Mouse (Mus musculus): ENCODE data around the gene Hsd17b1. TPM values are rescaled to one million over a fixed set of nuclear protein-coding genes. Genes with fewer than 3 reads are reported as not detected.

Gene Hsd17b1
- total and polyA plus RNA-seq, 2 experiments from 2014 or later, result 0.27 TPM; not detected in 1

DNA sequence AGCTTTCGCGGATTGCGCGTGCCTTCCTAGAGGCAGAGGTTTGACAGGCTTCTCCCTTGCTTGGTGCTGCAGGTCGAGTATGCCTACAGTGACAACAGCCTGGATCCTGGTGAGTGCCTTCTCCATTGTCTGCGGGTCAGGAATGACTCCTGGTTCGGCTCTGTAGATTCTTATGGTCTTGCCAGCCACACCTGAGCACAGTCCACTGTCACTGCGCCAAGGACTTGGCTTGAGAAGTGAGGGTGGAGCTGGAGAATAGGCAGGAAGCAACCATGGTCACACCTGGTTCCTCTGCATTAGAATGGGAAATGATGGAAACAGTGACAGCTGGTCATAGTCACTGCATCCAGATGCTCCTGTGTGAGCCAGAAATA, 9.5 kb downstream of the Hsd17b1 start:
- DNase-seq (ENCODE audit: low spot score) (peak; percentile 38), ATAC-seq (ENCODE audit: low FRiP score) (no peak)
- no peaks in the 10 kb centered on the region for H3K9me3 ChIP-seq (ENCODE audit: low read length)
- H3K27ac ChIP-seq (ENCODE audit: low read depth, low read length), result peak overlapping the region; percentile 81
- 10% methylated on average over 8 of the region's 8 CpGs for WGBS
- peak overlapping the region; percentile 88 for H3K4me2 ChIP-seq (ENCODE audit: low read depth, low read length, poor library complexity, severe bottlenecking)
- no peaks in the 10 kb centered on the region for H3K27me3 ChIP-seq (ENCODE audit: insufficient read depth, low read length)
- peak overlapping the region; percentile 91 for H3K9ac ChIP-seq (replicated peaks; ENCODE audit: low read length, poor library complexity, severe bottlenecking)
- peaks cover 46% of the 10 kb centered on the region for H3K36me3 ChIP-seq (ENCODE audit: insufficient read depth, low read length)
- TF ChIP-seq CTCF (IDR thresholded peaks at IDR 0.05), result no peak
- H3K4me3 ChIP-seq (ENCODE audit: low read depth, low read length), result peak overlapping the region; percentile 81
- peaks cover 20% of the 10 kb centered on the region for H3K4me1 ChIP-seq (ENCODE audit: insufficient read depth, low read length)

DNA sequence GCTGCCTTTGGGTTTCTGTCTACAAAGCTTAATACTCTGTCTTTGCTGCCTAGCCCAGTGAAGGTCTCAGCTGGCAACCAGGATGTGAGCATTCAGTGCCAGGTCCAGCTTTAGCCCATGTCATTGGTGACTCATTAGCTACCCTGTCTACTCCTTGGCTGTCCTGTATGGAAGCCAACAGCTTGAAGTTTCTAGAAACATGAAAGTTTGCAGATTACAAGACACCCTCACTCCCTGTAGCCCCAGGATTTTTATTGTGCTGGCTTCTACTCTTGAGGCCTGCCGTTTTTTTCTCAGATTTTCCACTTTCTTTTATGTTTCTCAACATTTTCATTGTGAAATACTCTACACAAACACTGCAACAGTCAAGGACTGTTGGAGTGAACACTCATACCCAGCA, 11.7 kb downstream of the Hsd17b1 start:
- WGBS, result 89% methylated on average over 1 of the region's 1 CpGs
- ATAC-seq (ENCODE audit: low FRiP score) (no peak), DNase-seq (ENCODE audit: low spot score) (no peak)
- Histone ChIP-seq H3K9ac (replicated peaks; ENCODE audit: low read length, poor library complexity, severe bottlenecking) (no peak overlapping the region), H3K4me3 (ENCODE audit: low read depth, low read length) (no peak overlapping the region), H3K4me2 (ENCODE audit: low read depth, low read length, poor library complexity, severe bottlenecking) (no peak overlapping the region), H3K9me3 (ENCODE audit: low read length) (no peaks in the 10 kb centered on the region), H3K27ac (ENCODE audit: low read depth, low read length) (no peak overlapping the region), H3K36me3 (ENCODE audit: insufficient read depth, low read length) (peaks cover 51% of the 10 kb centered on the region), H3K4me1 (ENCODE audit: insufficient read depth, low read length) (peaks cover 12% of the 10 kb centered on the region), H3K27me3 (ENCODE audit: insufficient read depth, low read length) (no peaks in the 10 kb centered on the region)
- no peak for TF ChIP-seq CTCF (IDR thresholded peaks at IDR 0.05)

DNA sequence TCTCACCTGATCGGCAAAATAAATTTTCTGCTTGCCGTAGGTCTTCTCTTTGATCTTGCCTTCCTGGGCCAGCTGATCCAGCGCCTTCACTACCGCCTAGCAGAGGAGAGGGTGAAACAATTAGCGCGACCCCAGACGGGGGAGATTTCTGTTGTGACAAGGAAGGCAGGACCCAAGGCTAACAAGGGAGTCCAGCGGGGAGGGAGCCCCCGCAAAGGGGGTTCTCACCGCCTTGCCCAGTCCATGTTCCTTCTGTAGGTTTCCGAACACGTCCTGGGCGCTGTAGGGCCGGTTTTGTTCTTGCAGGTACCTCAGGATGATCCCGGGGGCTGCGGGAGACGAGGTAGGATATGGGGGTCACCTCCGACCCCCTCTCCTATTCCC, 16.7 kb downstream of the Hsd17b1 start:
- under 1% methylated on average over 18 of the region's 18 CpGs for WGBS
- H3K27me3 ChIP-seq (ENCODE audit: insufficient read depth, low read length), result no peaks in the 10 kb centered on the region
- H3K27ac ChIP-seq (ENCODE audit: low read depth, low read length), result peak overlapping the region; percentile 77
- H3K9ac ChIP-seq (replicated peaks; ENCODE audit: low read length, poor library complexity, severe bottlenecking), result peak overlapping the region; percentile 54
- peak; percentile 31 for ATAC-seq (ENCODE audit: low FRiP score)
- H3K4me2 ChIP-seq (ENCODE audit: low read depth, low read length, poor library complexity, severe bottlenecking), result peak overlapping the region; percentile 94
- H3K4me3 ChIP-seq (ENCODE audit: low read depth, low read length), result peak overlapping the region; percentile 58
- peaks cover 62% of the 10 kb centered on the region for H3K36me3 ChIP-seq (ENCODE audit: insufficient read depth, low read length)
- H3K4me1 ChIP-seq (ENCODE audit: insufficient read depth, low read length), result no peaks in the 10 kb centered on the region
- no peak for TF ChIP-seq CTCF (IDR thresholded peaks at IDR 0.05)
- DNase-seq (ENCODE audit: low spot score), result no peak
- H3K9me3 ChIP-seq (ENCODE audit: low read length), result no peaks in the 10 kb centered on the region

DNA sequence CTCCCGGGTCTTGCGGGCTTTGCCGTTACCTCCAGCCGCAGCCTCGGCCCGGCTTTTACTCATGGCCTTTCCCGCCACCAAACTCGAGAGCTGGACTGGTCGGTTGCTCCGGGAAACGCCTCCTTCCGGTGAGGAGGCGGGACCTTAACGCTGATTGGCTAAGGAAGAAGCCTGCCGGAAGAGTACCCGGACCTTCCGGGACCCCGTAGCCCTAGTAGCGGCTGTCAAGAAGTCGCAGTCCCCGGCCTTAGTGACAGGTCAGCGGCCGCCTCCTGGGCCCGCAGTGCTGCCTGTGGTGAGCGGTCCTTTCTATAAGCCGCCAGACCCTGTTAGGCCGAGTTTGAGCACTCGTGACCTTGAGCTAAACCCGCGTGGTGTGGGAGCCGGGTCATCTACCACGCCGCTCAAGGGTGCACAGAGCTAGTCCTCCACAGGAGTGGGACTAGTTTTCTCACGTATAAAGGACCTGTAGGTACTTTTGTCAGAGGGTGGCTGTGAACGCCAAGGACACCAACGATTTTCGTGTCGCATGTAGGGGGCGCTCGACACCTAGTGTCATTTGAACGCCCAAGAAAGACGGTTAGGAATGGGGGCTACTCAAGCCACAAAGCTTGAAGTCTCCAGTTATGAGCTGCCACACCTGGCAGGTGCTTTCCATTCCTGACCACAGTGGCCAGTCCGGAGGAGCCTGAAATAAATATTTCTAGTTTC, 17.3 kb downstream of the Hsd17b1 start, which contains the start of gene Psmc3ip:
Gene Psmc3ip (minus strand): TSS at position 123 of the 711 bp plus-strand sequence.
- Histone ChIP-seq H3K9me3 (ENCODE audit: low read length) (no peaks in the 10 kb centered on the region), H3K9ac (replicated peaks; ENCODE audit: low read length, poor library complexity, severe bottlenecking) (peak within 1 kb of the TSS; percentile 54), H3K27ac (ENCODE audit: low read depth, low read length) (peak within 1 kb of the TSS; percentile 77), H3K36me3 (ENCODE audit: insufficient read depth, low read length) (peaks cover 61% of the 10 kb centered on the region), H3K4me1 (ENCODE audit: insufficient read depth, low read length) (no peaks in the 10 kb centered on the region), H3K4me2 (ENCODE audit: low read depth, low read length, poor library complexity, severe bottlenecking) (peak within 1 kb of the TSS; percentile 94), H3K27me3 (ENCODE audit: insufficient read depth, low read length) (no peaks in the 10 kb centered on the region), H3K4me3 (ENCODE audit: low read depth, low read length) (peak within 1 kb of the TSS; percentile 58)
- under 1% methylated on average over 42 of the region's 43 CpGs for WGBS
- DNase-seq (ENCODE audit: low spot score), result peak; percentile 97
- ATAC-seq (ENCODE audit: low FRiP score), result peak; percentile 95
- peak; percentile 83 for TF ChIP-seq CTCF (IDR thresholded peaks at IDR 0.05)

DNA sequence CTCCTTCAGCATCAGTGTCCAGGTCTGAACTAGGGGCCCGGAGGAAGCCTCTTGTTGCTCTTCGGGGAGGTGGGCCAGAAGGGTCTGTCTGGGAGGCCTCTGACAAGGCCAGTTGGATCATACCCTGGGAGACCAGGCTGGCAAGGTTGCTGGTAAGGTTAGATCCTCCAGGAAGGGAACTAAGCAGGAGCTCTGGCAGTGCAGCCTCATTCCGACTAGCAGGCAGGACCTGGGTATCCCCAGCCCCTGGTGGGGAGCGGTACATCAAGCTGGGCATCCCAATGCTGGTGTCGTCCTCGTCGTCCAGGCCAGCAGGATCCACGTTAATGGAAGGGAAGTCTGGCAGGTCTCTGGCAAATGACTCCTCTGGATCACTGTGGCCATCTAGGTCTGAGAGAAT, 20.0 kb downstream of the Hsd17b1 start:
- H3K36me3 ChIP-seq (ENCODE audit: insufficient read depth, low read length), result peaks cover 53% of the 10 kb centered on the region
- 89% methylated on average over 8 of the region's 8 CpGs for WGBS

DNA sequence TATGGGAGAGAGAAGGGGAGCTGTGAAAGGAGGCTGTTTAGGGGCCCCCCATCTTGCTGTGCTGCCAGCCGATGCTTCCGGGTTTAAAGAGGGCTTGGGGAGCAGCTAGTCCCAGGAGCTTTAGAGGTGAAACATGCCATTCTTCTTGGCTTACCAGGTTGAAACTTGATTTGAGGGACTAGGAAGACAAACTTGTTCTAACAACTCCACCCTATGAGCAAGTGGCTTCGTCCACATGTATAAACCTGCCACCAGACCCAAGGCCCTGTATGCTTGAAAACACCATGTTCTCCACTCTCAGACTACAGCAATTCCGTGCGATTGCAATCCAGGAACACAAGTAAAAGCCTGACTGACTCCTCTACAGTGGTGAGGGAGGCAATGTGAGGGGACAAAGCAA, 24.8 kb downstream of the Hsd17b1 start:
- TF ChIP-seq CTCF (IDR thresholded peaks at IDR 0.05), result no peak
- DNase-seq (ENCODE audit: low spot score) (no peak), ATAC-seq (ENCODE audit: low FRiP score) (no peak)
- Histone ChIP-seq H3K27me3 (ENCODE audit: insufficient read depth, low read length) (no peaks in the 10 kb centered on the region), H3K9me3 (ENCODE audit: low read length) (no peaks in the 10 kb centered on the region), H3K36me3 (ENCODE audit: insufficient read depth, low read length) (peaks cover 35% of the 10 kb centered on the region), H3K4me2 (ENCODE audit: low read depth, low read length, poor library complexity, severe bottlenecking) (no peak overlapping the region), H3K4me3 (ENCODE audit: low read depth, low read length) (no peak overlapping the region), H3K9ac (replicated peaks; ENCODE audit: low read length, poor library complexity, severe bottlenecking) (no peak overlapping the region), H3K4me1 (ENCODE audit: insufficient read depth, low read length) (no peaks in the 10 kb centered on the region), H3K27ac (ENCODE audit: low read depth, low read length) (no peak overlapping the region)
- 93% methylated on average over 5 of the region's 5 CpGs for WGBS

More for the DNA sequence above, 20.0 kb downstream of the Hsd17b1 start:
- Histone ChIP-seq H3K27ac (ENCODE audit: low read depth, low read length) (no peak overlapping the region), H3K4me1 (ENCODE audit: insufficient read depth, low read length) (no peaks in the 10 kb centered on the region), H3K27me3 (ENCODE audit: insufficient read depth, low read length) (no peaks in the 10 kb centered on the region), H3K4me2 (ENCODE audit: low read depth, low read length, poor library complexity, severe bottlenecking) (no peak overlapping the region), H3K4me3 (ENCODE audit: low read depth, low read length) (no peak overlapping the region), H3K9me3 (ENCODE audit: low read length) (no peaks in the 10 kb centered on the region), H3K9ac (replicated peaks; ENCODE audit: low read length, poor library complexity, severe bottlenecking) (no peak overlapping the region)
- ATAC-seq (ENCODE audit: low FRiP score), result no peak
- no peak for DNase-seq (ENCODE audit: low spot score)
- no peak for TF ChIP-seq CTCF (IDR thresholded peaks at IDR 0.05)

All from midbrain, postnatal 0 days (tissue).